ENCODE assay signal across 9 mouse cellular contexts in genomic region chr5:124233874-124234661, GRCm38 (mm10). TPM values are rescaled to one million over a fixed set of nuclear protein-coding genes. Genes with fewer than 3 reads are reported as not detected.
DNase-seq lines count a peak whose midpoint lies in the region; ATAC-seq and TF ChIP-seq lines count a peak whose summit lies in the region.
"Had no signal": no experiment of that assay in that cellular context is flagged by ENCODE, and none has a peak within 500 bp of the region (broad histone marks: within the 10 kb centered on the region; RNA-seq: fewer than 3 reads in every experiment).

No protein-coding gene starts in this region.

- peak; percentile 34 for DNase-seq in kidney, adult 2 months
- DNase-seq in cerebellum, adult 9-11 months: peak; percentile 55
- peak; percentile 31 to 51 for DNase-seq in cerebellum, postnatal 36 days
- no peak for DNase-seq in spleen, postnatal 36 days (ENCODE audit: low spot score in 2 of 2)
- no peak for DNase-seq in natural killer cell, adult 2 months (ENCODE audit: low spot score in 2 of 2)

- H3K4me2 ChIP-seq in kidney, embryonic 16.5 days (replicated peaks; ENCODE audit: low read depth, low read length): no peak overlapping the region
- no peak overlapping the region for H3K4me2 ChIP-seq in liver, embryonic 15.5 days
- H3K4me2 ChIP-seq: embryonic facial prominence, embryonic 15.5 days had no signal

- H3K36me3 ChIP-seq in kidney, adult 2 months (ENCODE audit: control insufficient read depth, insufficient read depth, low read length): no peaks in the 10 kb centered on the region
- no peaks in the 10 kb centered on the region for H3K36me3 ChIP-seq in kidney, embryonic 16.5 days (ENCODE audit: insufficient read depth, low read length)
- no peaks in the 10 kb centered on the region for H3K36me3 ChIP-seq in liver, embryonic 15.5 days (replicated peaks)
- H3K36me3 ChIP-seq: embryonic facial prominence, embryonic 15.5 days had no signal

- no peaks in the 10 kb centered on the region for H3K9me3 ChIP-seq in kidney, embryonic 16.5 days (ENCODE audit: low read length)
- H3K9me3 ChIP-seq in liver, embryonic 15.5 days (replicated peaks): no peaks in the 10 kb centered on the region
- H3K9me3 ChIP-seq: embryonic facial prominence, embryonic 15.5 days; G1E had no signal

- no peaks in the 10 kb centered on the region for H3K27me3 ChIP-seq in kidney, adult 2 months (replicated peaks; ENCODE audit: control insufficient read depth, insufficient read depth, low read length)
- H3K27me3 ChIP-seq in kidney, embryonic 16.5 days (ENCODE audit: insufficient read depth, low read length): no peaks in the 10 kb centered on the region
- H3K27me3 ChIP-seq in liver, embryonic 15.5 days: no peaks in the 10 kb centered on the region
- H3K27me3 ChIP-seq: embryonic facial prominence, embryonic 15.5 days had no signal

- no peak overlapping the region for H3K4me3 ChIP-seq in kidney, adult 2 months (ENCODE audit: insufficient read depth, low read depth, low read length)
- H3K4me3 ChIP-seq in kidney, embryonic 16.5 days (ENCODE audit: low read length): no peak overlapping the region
- no peak overlapping the region for H3K4me3 ChIP-seq in liver, embryonic 15.5 days (replicated peaks)
- H3K4me3 ChIP-seq: embryonic facial prominence, embryonic 15.5 days had no signal

- peaks cover 8% of the 10 kb centered on the region for H3K4me1 ChIP-seq in kidney, adult 2 months (ENCODE audit: control insufficient read depth, insufficient read depth, low read length)
- H3K4me1 ChIP-seq in kidney, embryonic 16.5 days (ENCODE audit: insufficient read depth, low read length): peaks cover 45% of the 10 kb centered on the region
- H3K4me1 ChIP-seq in liver, embryonic 15.5 days (replicated peaks): peaks cover 55% of the 10 kb centered on the region

- no peak overlapping the region for H3K27ac ChIP-seq in kidney, adult 2 months (ENCODE audit: insufficient read depth, low read depth, low read length)
- no peak overlapping the region for H3K27ac ChIP-seq in kidney, embryonic 16.5 days (ENCODE audit: low read length)
- peak overlapping the region; percentile 82 for H3K27ac ChIP-seq in liver, embryonic 15.5 days (replicated peaks)
- H3K27ac ChIP-seq: embryonic facial prominence, embryonic 15.5 days had no signal

- H3K9ac ChIP-seq in kidney, embryonic 16.5 days (replicated peaks; ENCODE audit: low read length): no peak overlapping the region
- no peak overlapping the region for H3K9ac ChIP-seq in liver, embryonic 15.5 days
- H3K9ac ChIP-seq: embryonic facial prominence, embryonic 15.5 days had no signal

- no peak for ATAC-seq in kidney, embryonic 16.5 days (ENCODE audit: low FRiP score, low TSS enrichment)
- no peak for ATAC-seq in liver, embryonic 15.5 days (ENCODE audit: insufficient read depth)

- no peak for TF ChIP-seq CTCF in kidney, adult 2 months (conservative IDR thresholded peaks at IDR 0.05; ENCODE audit: insufficient read depth, insufficient read length, low read depth, low read length)

- no peak for TF ChIP-seq POLR2A in kidney, adult 2 months (IDR thresholded peaks at IDR 0.05; ENCODE audit: low read depth, low read length)

- WGBS in kidney, adult 2 months: 52% methylated on average over 12 of the region's 12 CpGs
- 37% methylated on average over 12 of the region's 12 CpGs for WGBS in kidney, embryonic 16.5 days
- 54% methylated on average over 12 of the region's 12 CpGs for WGBS in liver, embryonic 15.5 days (ENCODE audit: insufficient replicate concordance)

RNA-seq across cellular contexts. Expression of gene Pitpnm2, which starts 15.5 kb away (rescaled TPM):
- 17.3 and 19.8 TPM in 2 replicates for polyA plus RNA-seq in kidney, adult 2 months (2012; rRNA removed)
- polyA plus RNA-seq in kidney, embryonic 16.5 days (2015; fragmentation: Nextera tagmentation; extraction: Ambion mirVana): 3.9 and 4.1 TPM in 2 replicates
- polyA plus RNA-seq in liver, embryonic 15.5 days (2015; fragmentation: Nextera tagmentation; extraction: Ambion mirVana): 1.5 and 2.2 TPM in 2 replicates

Comparison
In these comparisons a context has a peak if more than half of its experiments do, and no peak if none do; other contexts are left out.
1. DNase-seq: peak in kidney, adult 2 months (single experiment), cerebellum, adult 9-11 months (single experiment) and cerebellum, postnatal 36 days (2 of 2); none in spleen, postnatal 36 days (0 of 2) and natural killer cell, adult 2 months (0 of 2).